Mouse (Mus musculus) telencephalon, adult 2 months (tissue): Measurements from ENCODE around the gene Adam22.

ENCODE experiments used
- DNase-seq: peaks from one replicate; pipeline ENCODE4 v3.0.0-alpha.2; 2011; ENCODE audit warnings: low read depth, low spot score

Adam22 gene

GRCm38 (mm10) chr5:8178111-8178510 lies 189.8 kb downstream of the Adam22 start:
- no peak for DNase-seq

DNA sequence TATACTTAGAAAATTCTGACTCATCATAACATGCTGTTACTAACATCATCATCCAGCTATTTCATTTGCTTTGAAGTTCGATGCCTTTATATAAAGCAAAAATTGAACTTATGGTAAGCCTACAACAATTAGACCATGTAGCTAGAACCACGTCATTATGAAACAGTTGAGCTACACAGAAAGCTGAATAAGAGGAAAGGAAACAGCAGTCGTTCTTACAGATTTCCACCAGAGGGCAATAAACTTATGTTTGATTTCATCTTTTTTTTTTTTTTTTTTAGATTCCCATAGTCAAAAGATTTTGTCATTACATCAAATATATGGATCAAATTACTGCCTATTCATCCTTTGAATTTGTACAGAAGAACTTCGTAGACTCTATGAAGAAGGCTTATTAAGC lies 203.2 kb downstream of the Adam22 start:
- peak; percentile 47 for DNase-seq

GRCm38 (mm10) chr5:8151645-8152044 lies 216.3 kb downstream of the Adam22 start:
- no peak for DNase-seq

GRCm38 (mm10) chr5:8146146-8146545 lies 221.8 kb downstream of the Adam22 start:
- no peak for DNase-seq

DNA sequence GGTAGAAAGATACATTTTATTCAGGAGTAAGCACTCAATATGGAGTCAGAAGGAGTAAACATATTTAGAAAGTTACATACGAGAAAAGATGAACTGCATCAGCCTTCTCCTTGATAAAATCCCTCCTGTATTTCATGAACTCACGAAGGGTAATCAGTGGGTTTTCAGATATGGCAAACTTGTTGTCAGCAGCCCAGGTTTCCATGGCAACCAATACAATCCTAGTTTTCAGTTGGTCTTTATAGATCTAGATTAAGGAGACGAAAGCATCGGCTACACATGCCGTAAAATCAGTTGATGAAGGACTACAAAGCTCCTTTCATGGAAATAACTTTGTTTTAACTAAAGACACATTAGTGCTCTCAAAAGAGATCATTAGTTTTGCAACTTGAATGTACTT lies 222.5 kb downstream of the Adam22 start:
- DNase-seq: no peak

DNA sequence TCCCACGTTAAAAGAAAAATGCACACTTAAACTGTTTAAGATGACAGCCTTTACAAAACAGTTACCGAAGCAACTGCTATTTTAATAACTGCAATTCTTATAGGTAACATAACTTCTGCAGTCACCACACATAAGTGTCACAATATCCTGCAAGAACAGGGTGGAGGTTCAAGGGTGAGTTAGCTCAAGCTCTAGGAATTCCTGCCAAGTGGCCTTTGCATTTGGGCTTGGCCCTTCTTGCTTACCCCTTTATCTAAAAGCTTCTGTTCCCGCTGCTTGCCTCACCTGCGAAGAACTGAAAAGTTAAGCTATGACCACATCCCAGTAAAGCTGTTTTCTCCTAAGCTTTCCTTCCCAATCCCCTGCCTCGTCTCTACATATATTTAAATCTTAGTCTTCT lies 235.4 kb downstream of the Adam22 start:
- DNase-seq: no peak

- no peak for DNase-seq
Measured at GRCm38 (mm10) chr5:8131918-8132317, 236.0 kb downstream of the Adam22 start.

DNA sequence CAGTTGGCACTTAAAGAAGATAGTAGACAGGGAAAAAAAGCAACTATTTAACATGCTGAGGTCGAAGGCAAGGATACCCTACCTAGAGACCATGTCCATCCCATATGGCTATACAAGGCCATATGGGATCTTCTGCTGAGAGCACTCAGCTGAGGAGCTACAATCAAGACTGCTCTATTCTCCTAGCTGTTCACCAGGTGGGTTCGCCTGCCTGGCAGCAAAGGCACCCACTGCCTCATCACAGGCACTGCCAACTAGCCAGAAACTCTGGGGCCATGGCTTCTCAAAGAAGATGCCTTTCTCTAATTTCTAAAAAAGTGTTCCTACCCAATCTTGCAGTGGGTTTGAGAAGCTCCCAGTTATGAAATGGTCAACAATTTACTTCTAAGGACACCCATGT lies 238.2 kb downstream of the Adam22 start:
- DNase-seq: no peak

- no peak for DNase-seq
Measured at GRCm38 (mm10) chr5:8120926-8121325, 247.0 kb downstream of the Adam22 start.

DNA sequence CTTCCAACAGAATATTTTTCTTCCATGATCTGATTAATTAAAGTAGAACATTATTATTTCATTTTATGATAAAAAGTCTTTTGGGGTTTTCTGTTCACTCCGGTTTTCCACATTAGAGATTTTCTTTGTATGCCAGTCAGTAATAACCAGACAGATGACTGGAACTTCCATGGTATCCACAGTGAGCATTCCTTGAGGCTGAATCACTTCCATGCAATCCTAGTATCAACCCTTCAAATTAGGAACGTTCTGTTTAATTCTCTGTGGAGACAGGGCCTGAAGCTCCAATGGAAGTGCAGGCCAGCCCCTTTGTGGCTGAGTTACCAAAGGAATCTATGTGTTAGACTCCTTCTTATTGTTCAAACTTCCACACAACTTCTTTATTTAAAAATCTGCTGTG lies 247.9 kb downstream of the Adam22 start:
- DNase-seq: no peak

GRCm38 (mm10) chr5:8116561-8117168 lies 251.3 kb downstream of the Adam22 start:
- DNase-seq: peak; percentile 22

- DNase-seq: no peak
Measured at GRCm38 (mm10) chr5:8112246-8112645, 255.7 kb downstream of the Adam22 start.

- DNase-seq: no peak
Measured at GRCm38 (mm10) chr5:8111691-8112090, 256.3 kb downstream of the Adam22 start.

GRCm38 (mm10) chr5:8095689-8096088 lies 272.3 kb downstream of the Adam22 start:
- DNase-seq: no peak

- DNase-seq: no peak
Measured at GRCm38 (mm10) chr5:8094921-8095320, 273.0 kb downstream of the Adam22 start.

- no peak for DNase-seq
Measured at GRCm38 (mm10) chr5:8088147-8088546, 279.8 kb downstream of the Adam22 start.

GRCm38 (mm10) chr5:8085661-8086060 lies 282.3 kb downstream of the Adam22 start:
- no peak for DNase-seq

- DNase-seq: no peak
Measured at GRCm38 (mm10) chr5:8082800-8083509, 285.0 kb downstream of the Adam22 start.

- no peak for DNase-seq
Measured at GRCm38 (mm10) chr5:8077481-8077880, 290.5 kb downstream of the Adam22 start.

DNA sequence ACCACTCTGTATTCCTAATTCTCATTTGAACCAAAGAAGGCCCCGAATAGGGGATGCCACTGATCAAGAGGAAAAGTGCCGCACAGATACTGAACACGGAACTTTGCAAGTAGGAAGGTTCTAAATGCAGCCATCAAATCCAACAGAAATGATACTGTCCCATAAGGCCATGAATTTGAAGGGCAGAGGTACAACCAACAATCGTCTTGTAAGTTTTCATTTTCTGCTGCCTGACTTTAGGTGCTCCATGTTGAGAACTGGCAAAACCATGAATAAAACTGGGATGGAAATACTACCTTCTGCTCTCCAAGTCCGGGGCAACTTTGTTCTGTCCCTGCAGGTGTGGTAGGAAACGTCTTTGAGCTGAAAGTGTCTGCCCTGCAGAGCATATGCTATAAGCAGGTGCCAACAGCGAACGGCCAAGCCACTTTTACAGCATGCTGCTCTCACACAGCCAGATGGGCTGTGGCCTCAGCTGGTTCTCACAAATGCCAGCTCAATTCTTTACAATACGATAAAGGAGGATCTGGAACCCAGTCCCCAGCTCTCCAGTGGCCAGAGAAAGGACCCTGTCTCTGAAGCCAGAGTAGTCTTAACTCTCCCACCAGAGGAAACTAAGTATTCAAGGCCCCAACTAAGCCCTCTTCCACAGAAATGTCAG lies 293.9 kb downstream of the Adam22 start:
- DNase-seq: no peak

GRCm38 (mm10) chr5:8073406-8073805 lies 294.6 kb downstream of the Adam22 start:
- DNase-seq: no peak

- DNase-seq: no peak
Measured at GRCm38 (mm10) chr5:8063207-8063606, 304.8 kb downstream of the Adam22 start.

DNA sequence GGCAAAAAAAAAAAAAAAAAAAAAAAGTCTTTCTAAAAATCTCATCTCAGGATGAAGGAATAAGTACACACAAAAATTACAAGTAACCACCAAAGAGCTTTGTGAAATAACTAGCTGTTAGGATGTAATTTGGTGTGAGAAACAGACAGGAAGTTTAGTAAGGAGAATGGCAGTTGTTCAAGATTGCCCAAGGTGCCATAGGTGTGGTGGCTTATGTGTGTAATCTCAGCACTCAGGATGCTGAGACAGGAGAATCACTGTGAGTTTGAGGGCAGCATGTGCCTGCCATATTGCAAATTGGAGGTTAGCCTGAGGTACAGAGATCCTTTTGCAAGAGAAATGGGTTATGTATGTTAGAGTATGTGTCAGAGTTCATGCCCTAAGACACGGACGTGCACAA lies 305.5 kb downstream of the Adam22 start:
- DNase-seq: no peak
